Mouse (Mus musculus) ES-Bruce4 (cell line): ENCODE results near the gene Sla2.

ENCODE experiments used
- EP300 ChIP-seq: IDR thresholded peaks from 2 replicates; pipeline ENCODE4 v1.6.1; 2011; ENCODE audit warnings: low read depth, low read length; ENCODE audit not compliant: insufficient read depth
- POLR2A ChIP-seq: IDR thresholded peaks from one replicate; pipeline ENCODE4 v1.8.1; 2011; ENCODE audit warnings: low read length; ENCODE audit not compliant: insufficient read depth

DNA sequence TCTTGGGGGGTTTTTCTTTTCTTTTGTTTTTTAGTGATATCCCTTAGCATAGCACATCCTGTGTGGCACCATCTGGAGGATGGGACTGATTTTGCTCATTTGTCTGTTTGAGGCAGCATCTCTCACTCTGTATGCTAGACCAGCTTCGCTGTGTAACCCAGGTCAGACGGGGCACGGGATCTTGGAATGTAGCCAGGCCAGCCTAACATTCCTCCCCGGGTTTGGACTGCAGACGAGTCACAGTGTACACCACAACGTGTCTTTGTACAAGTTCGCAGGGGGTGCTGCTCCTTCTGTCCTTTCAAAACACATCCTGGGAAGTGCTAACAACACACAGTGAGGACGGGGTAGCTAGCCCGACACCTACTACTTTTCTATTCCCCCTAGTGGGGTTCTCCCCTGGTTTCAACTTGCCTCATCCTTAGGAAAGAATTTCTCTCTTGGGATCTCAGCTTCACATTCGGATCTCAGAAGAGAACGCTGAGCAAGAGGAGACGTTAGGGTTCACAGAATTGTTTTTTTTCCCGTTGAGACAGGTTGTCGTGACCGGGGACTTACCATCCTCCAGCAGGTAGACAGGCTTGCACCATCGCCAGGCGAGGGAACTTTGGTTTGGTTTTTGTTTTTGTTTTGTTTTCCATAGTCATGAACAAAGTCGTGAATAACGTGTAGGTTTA is 24.8 kb downstream of the Sla2 start:
- TF ChIP-seq POLR2A: no peak
- no peak for TF ChIP-seq EP300
